Mouse (Mus musculus) midbrain, embryonic 14.5 days (tissue): ENCODE measurements around the gene Apol7e. TPM values are rescaled to one million over a fixed set of nuclear protein-coding genes. Genes with fewer than 3 reads are reported as not detected.
"Not testable (repeated sequence)": the region's sequence is repeated elsewhere in the genome, so short reads cannot be mapped to it uniquely, and the experiment has no call there.

Experiments
- ATAC-seq: fragments of 200-750 bp; cut with Nextera tagmentation; 2 replicates; pipeline ENCODE4 v1.8.0; 2017; ENCODE audit warnings: moderate number of reproducible peaks, moderate library complexity; ENCODE audit not compliant: low FRiP score, low TSS enrichment
- DNase-seq: peaks from one replicate; pipeline ENCODE4 v3.0.0-alpha.2; 2015
- H3K27ac ChIP-seq: fragments of 300-500 bp; sonication (generic); replicated peaks from 2 replicates; pipeline ENCODE4 v1.5.1; 2014; ENCODE audit warnings: mild to moderate bottlenecking, low read depth, low read length, moderate library complexity
- H3K27me3 ChIP-seq: fragments of 300-500 bp; sonication (generic); 2 replicates; pipeline ENCODE4 v1.6.1; 2014; ENCODE audit warnings: low read length, control low read depth, mixed read lengths; ENCODE audit not compliant: control insufficient read depth, insufficient read depth
- H3K36me3 ChIP-seq: fragments of 300-500 bp; sonication (generic); 2 replicates; pipeline ENCODE4 v1.6.1; 2014; ENCODE audit warnings: low read length, control low read depth; ENCODE audit not compliant: control insufficient read depth, insufficient read depth
- H3K4me1 ChIP-seq: fragments of 300-500 bp; sonication (generic); 2 replicates; pipeline ENCODE4 v1.6.1; 2014; ENCODE audit warnings: mild to moderate bottlenecking, antibody characterized with exemption, low read length, control low read depth; ENCODE audit not compliant: control insufficient read depth, insufficient read depth
- H3K4me2 ChIP-seq: fragments of 300-500 bp; sonication (generic); 2 replicates; pipeline ENCODE4 v1.6.1; 2014; ENCODE audit warnings: mild to moderate bottlenecking, low read length, moderate library complexity
- H3K4me3 ChIP-seq: fragments of 300-500 bp; sonication (generic); replicated peaks from 2 replicates; pipeline ENCODE4 v1.5.1; 2014; ENCODE audit warnings: low read depth, low read length
- H3K9ac ChIP-seq: fragments of 300-500 bp; sonication (generic); replicated peaks from 2 replicates; pipeline ENCODE4 v1.6.1; 2014; ENCODE audit warnings: mild to moderate bottlenecking, low read length, moderate library complexity
- H3K9me3 ChIP-seq: fragments of 300-500 bp; sonication (generic); 2 replicates; pipeline ENCODE4 v1.6.1; 2016; ENCODE audit warnings: low read length, control low read depth, mixed read lengths; ENCODE audit not compliant: control insufficient read depth
- WGBS: fragments of 180-500 bp; shearing (Covaris S2); extraction: QIAGEN DNeasy Blood & Tissue Kit; methylation state at CpG from one replicate; pipeline ENCODE4 v1.1.7; 2014; 5-methylcytosine and 5-hydroxymethylcytosine counted together
- polyA plus RNA-seq: library from polyadenylated mRNA; unstranded; fragments of >200 nt; fragmentation: Nextera tagmentation; extraction: Ambion mirVana; gene quantifications from 2 replicates; pipeline ENCODE4 v1.2.1, GENCODE M21; 2014

The Apol7e gene
- polyA plus RNA-seq: not detected in 2 replicates

DNA sequence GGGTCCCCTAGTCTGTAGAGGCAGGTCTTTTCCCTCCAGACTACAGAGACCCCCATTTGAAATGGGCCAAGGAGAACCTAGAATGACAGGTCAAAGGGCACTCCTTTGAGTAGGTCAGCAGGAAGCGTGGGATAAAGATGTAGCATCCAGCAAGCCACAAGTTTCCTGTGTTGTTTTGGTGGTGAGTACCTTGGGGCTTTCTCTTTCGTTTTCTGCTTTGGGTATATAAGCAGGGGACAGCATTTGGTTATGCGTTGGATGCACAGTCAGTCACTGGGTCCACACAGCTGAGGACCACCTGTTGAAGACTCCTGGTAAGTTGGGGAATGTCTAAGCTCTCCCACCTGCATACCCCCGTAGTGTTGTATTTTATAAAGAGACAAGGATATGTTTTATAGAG, at the start of gene Apol7e:
Gene Apol7e, plus strand, starts transcription at position 202 of the 400 bp plus-strand sequence.
- WGBS: 73% methylated on average over 4 of the region's 4 CpGs

DNA sequence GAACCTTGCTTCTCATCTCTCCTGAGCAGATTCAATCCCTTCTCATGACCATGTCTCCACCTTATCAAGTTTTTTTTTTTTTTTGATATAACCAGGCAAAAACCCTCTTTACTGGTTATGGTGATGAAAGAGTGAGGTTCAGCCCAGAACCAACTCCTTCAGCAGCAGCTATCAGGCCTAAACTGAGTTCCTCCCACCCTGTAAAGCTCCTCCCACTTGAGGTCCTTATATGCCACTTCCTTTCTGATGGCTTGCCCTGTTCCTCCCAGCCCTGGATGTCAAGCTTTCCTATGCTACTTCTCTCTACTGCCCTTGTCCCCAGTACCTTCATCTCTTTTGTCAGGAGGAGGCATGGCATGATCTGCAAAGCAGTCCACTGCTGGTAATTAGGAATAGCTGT, 47.5 kb upstream of the Apol7e start:
- DNase-seq, H3K27me3 ChIP-seq, H3K4me2 ChIP-seq, H3K4me1 ChIP-seq, H3K9ac ChIP-seq, ATAC-seq, H3K4me3 ChIP-seq, H3K27ac ChIP-seq, H3K36me3 ChIP-seq, H3K9me3 ChIP-seq: not testable (repeated sequence)

More for the DNA sequence above, at the start of gene Apol7e:
- not testable (repeated sequence) for H3K9ac ChIP-seq, H3K4me3 ChIP-seq, DNase-seq, H3K4me1 ChIP-seq, H3K27ac ChIP-seq, H3K9me3 ChIP-seq, H3K36me3 ChIP-seq, H3K4me2 ChIP-seq, H3K27me3 ChIP-seq, ATAC-seq

DNA sequence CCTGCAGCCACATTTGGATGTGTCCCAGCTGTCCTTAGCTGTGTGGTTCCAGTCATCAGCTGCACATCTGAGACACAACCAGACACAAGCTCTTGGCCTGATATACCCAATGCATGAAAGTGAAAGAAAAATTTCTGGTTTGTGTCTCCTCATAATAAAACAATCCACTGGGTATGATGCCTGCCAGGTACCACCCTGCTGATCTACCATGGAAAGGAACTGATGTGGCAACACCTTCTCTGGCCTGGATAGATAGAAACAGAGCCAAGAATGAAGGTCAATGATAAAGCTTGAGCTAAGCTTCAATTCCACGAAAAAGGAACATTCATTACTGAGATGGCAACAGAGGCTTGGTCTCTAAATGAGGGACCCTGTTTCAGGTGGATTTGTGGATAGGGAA, 38.9 kb upstream of the Apol7e start:
- not testable (repeated sequence) for H3K4me1 ChIP-seq, DNase-seq, H3K9me3 ChIP-seq, H3K36me3 ChIP-seq, H3K9ac ChIP-seq, H3K27ac ChIP-seq, ATAC-seq, H3K4me3 ChIP-seq, H3K27me3 ChIP-seq, H3K4me2 ChIP-seq
- 91% methylated on average over 1 of the region's 1 CpGs for WGBS

DNA sequence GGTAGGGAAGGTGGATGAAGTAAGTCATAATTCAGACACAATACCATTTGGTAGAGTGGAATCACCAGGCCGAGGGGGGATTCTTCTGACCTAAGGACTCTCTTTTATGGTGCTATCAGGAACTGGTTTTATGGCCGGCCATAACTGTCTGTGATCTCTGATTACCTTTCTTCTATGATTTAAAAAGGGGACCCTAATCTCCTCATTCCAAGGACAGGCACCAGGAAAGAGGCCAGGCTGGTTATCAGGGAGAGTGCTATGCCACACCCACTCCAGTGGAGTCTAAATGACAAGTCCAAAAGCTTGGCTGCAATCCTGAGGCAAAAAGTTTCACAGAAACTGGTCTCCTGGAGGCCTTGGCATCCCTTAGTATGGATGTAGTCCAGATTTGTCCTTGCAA, 36.8 kb upstream of the Apol7e start:
- not testable (repeated sequence) for H3K4me3 ChIP-seq, H3K36me3 ChIP-seq, H3K4me1 ChIP-seq, H3K27ac ChIP-seq, DNase-seq, H3K9me3 ChIP-seq, ATAC-seq, H3K27me3 ChIP-seq, H3K4me2 ChIP-seq, H3K9ac ChIP-seq
- WGBS: 93% methylated on average over 2 of the region's 2 CpGs

DNA sequence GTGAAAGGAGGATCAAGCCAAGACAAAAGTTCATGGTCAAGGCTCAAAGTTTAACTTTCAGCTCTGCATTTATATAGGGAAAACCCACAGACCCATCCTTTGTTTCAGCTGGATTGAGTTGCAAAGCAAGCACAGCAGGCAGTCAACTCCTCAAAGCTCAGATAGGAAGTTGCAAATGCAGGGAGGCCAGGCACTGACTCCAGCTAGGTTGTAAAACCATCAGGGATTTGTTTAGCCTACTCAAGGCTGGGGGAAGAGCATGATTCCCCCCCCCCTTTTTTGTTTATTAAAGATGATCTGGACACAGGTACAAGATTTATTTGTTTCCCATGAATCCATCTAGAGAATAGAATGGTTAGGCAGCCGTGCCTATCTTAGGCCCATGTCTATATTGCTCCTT, 24.6 kb upstream of the Apol7e start:
- H3K4me1 ChIP-seq, ATAC-seq, H3K9ac ChIP-seq, H3K4me2 ChIP-seq, H3K9me3 ChIP-seq, H3K27ac ChIP-seq, H3K27me3 ChIP-seq, DNase-seq, H3K36me3 ChIP-seq, H3K4me3 ChIP-seq: not testable (repeated sequence)
- 78% methylated on average over 1 of the region's 1 CpGs for WGBS

DNA sequence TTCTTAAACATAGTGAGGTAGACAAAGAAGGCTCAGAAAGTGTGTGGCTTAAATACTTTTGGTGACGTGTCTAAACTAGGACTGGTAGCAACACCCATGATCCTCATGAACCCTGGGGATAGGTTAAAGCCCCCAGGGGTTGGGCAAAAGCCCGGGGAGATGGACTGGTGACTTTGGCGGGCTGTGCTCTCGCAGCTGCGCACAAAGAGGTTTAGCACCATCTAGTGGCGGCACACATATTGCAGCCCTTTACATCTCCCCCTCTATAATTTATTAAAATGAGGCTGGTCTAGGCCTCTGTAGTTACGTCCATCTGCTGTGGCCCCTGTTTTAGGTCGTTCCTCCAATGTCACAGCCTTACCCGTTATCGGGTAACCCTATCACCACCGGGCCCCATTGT, 14.7 kb upstream of the Apol7e start:
- H3K4me2 ChIP-seq, H3K27me3 ChIP-seq, H3K4me1 ChIP-seq, H3K9ac ChIP-seq, H3K4me3 ChIP-seq, H3K9me3 ChIP-seq, H3K27ac ChIP-seq, ATAC-seq, H3K36me3 ChIP-seq: not testable (repeated sequence)
- peak; percentile 71 for DNase-seq
- WGBS: 15% methylated on average over 8 of the region's 11 CpGs

DNA sequence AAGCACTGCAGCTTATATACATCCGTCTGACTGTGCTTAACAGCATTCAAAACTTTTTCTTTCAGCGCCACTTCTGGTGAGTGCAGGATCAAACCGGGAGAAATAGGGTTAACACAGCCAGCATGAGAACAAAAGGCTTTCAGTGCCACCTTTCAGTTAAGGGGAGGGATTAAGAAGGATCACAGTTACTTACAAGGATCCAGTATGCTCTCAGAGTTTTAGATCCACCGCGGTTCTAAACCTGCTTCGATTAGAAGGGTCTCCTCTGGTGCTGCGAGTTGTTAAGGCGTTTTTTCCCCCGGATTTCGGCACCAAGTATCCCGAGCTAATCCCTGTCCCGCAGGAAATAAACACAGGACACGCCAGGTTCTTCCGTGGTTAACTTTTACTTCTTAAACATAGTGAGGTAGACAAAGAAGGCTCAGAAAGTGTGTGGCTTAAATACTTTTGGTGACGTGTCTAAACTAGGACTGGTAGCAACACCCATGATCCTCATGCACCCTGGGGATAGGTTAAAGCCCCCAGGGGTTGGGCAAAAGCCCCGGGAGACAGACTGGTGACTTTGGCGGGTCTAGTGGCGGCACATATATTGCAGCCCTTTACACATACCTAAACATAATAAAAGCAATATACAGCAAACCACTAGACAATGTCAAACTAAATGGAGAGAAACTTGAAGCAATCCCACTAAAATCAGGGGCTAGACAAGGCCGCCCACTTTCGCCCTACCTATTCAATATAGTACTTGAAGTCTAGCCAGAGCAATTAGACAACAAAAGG, 6.9 kb upstream of the Apol7e start:
- peak; percentile 41 for DNase-seq
- H3K9ac ChIP-seq, H3K4me1 ChIP-seq, H3K36me3 ChIP-seq, H3K27me3 ChIP-seq, H3K27ac ChIP-seq, ATAC-seq, H3K9me3 ChIP-seq: not testable (repeated sequence)
- Histone ChIP-seq H3K4me3 (0 out of 2 replicates have a peak overlapping the region, but pooled peaks have one; percentile 0), H3K4me2 (peak overlapping the region; percentile 42)
- WGBS: 8% methylated on average over 19 of the region's 20 CpGs

DNA sequence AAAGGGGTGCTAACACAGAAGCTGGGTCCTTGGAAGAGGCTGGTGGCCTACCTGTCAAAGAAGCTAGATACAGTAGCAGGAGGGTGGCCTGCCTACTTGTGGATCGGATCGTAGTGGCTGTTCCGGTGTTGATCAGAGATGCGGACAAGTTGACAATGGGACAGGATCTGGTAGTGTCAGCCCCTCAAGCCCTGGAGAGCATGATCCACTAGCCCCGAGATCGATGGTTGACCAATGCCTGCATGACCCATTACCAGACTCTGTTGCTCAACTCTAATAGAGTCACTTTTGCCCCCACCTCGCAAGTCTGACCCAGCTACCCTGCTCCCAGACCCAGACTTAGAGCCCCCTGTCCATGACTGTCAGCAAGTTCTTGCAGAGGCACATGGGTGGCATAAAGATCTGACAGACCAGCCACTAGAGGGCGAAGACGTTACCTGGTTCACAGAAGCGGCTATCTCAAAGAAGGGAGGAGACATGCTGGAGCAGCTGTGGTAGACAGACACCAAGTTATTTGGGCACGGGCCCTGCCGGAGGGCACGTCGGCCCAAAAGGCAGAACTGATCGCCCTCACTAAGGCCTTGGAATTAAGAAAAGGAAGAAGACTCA, 3.9 kb upstream of the Apol7e start:
- not testable (repeated sequence) for ATAC-seq, H3K4me1 ChIP-seq, H3K9ac ChIP-seq, H3K27ac ChIP-seq, H3K9me3 ChIP-seq, H3K27me3 ChIP-seq, H3K36me3 ChIP-seq, H3K4me2 ChIP-seq, H3K4me3 ChIP-seq
- DNase-seq: peak; percentile 12
- WGBS: 53% methylated on average over 12 of the region's 15 CpGs

DNA sequence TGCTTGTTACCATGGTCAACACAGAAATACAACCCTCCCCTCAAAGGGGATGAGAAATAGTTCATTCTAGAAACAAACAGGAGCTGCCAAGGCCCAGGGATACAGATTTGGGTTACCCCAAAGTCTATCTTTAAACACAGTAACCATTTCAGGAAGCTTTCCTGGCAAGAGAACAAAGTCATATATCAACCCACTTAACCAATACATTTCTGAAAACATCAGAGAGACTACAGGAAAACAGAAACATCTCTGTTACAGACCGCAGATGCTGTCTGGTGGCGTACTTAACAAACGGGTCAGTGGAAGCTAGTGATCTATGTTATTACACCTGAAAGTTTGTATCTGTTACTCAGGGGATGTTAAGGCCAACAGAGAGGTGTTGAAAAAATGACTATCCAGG, 6.6 kb downstream of the Apol7e start:
- not testable (repeated sequence) for H3K9ac ChIP-seq, ATAC-seq, H3K27me3 ChIP-seq, H3K9me3 ChIP-seq, H3K4me1 ChIP-seq, DNase-seq, H3K4me2 ChIP-seq, H3K36me3 ChIP-seq, H3K4me3 ChIP-seq, H3K27ac ChIP-seq
- 95% methylated on average over 3 of the region's 3 CpGs for WGBS
